Mouse (Mus musculus): ENCODE measurements around the gene Gpr68.

DNA sequence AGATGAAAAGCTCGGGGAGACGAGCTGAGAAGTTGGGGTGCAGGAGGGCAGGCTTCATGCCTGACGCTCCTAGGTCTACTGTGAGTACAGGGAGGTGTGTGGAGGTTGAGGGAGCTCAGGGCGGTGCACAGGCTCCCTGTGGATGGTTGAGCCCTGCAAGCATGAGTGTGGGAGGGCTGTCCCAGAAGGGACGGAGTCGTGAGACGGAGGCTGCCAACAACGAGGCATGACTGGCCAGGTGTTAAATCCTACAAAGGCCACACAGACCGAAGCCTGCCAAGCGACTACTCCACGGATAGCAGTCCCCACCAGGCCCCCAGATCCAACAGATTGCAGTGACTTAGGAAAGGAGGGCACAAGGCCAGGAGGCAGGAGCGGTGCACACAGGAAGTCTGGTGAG, 2.7 kb upstream of the Gpr68 start:
- TF ChIP-seq CTCF (IDR thresholded peaks at IDR 0.05; ENCODE audit: borderline replicate concordance, insufficient read depth, low read length): no peak
- no peak for TF ChIP-seq POLR2A (IDR thresholded peaks at IDR 0.05; ENCODE audit: low read depth, low read length)
